Mouse (Mus musculus) c-Kit-positive CD71-positive TER-119-positive erythroid progenitor cells, embryonic 14.5 days (primary cell): ENCODE data around the gene Txlna.

Experiments
- DNase-seq: peaks from one replicate; pipeline ENCODE4 v3.0.0-alpha.2; 2013; ENCODE audit warnings: low spot score

Txlna gene

DNA sequence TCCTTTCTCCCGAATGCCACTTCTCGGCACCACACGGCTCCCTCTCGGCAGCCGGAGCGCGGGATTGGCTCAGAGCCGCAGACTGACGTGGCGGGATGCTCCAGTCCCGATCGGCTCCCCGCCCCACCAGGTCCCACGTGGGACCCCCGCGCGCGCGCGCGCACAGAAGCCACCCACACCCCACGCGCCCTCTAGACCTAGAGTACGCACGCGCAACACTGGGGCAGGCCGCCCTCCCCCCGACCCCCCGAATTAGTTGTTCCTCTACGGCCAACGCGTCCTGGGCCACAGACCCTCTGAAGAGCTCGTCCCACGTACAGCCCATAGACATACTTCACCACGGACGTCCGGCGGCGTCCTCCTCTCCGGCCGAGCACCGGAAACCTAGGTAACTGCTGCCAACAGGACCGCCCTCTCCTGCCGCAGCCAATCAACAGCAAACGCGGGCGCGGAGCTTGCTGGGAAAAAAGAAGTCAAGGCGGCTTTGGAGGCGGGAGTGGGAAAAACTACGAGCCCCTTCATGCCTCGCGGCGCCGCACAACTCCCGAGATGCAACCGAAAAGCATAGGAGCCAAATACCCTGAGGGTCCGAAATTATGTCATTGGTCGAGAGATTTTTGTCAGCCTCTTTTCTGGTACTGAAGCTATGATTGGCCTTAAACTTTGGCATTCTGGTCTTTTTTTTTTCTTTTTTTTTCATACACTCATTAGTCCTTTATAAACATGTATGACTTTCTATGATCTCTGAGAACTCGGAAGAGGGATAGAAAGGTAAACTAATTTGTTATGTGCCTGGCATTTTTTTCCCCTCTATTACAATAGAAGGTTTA is at the start of gene Txlna:
Gene Txlna, minus strand, starts transcription at position 428 of the 830 bp plus-strand sequence.
- peak; percentile 96 for DNase-seq

DNA sequence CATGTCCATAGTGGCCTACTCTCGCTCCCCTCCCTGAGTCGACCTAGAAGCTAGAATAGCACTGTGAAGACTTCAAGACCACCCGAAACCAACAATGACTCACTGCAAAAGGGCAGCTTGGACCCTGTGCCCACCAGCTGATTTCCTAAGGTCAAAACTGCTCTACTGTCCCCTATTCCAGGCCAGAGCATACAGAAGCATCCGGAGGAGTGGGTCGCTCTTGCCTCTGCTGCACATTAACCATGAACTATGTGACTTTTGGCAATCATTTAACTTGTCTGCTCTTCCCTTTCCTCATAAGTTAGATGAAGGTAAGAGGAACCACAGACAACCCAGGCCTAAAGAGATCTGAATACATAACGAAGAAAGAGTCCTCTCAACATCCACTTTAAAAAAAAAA is 43.7 kb upstream of the Txlna start:
- no peak for DNase-seq

DNA sequence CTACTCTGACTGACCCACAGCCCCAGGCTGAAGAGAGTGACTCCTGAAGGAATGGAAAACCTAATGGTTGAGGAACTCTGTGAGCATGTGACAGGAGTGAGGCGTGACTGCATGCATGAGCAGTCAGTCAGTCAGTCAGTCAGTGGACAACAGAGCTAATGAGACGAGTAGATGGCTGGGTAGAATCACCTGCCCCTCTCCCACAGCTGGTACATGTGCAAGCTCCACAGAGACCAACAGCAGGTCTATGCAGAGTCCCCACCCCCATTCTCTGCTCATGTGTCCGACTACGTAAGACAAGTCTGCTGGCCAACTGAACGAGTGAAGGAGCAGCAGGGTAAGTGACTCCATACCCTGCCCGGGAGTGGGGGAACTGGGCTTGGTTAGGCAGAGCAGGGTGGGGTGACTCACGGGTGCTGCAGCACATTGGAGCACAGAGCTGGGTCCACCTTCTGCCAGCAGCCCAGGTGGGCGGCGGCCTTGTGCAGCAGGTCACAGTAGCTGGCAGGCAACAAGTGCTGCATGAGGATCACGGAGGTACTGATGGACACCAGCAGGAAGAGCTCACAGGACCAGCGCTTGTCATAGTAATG is 43.1 kb upstream of the Txlna start:
- DNase-seq = no peak

DNA sequence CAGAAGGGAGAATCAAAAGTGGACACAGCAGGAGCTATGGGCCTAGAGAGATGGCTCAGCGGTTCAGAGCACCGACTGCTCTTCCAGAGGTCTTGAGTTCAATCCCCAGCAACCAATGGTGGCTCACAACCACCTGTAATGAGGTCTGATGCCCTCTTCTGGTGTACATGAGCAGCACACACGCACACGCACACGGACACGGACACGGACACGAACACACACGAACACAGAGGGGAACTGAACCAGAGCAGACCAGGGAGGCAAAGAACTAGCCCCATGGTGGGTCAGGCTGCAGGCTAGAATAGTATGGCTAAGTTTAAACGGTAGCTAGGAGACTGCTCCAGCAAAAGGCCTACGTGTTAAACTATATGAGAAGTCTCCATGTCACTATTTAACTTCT is 41.0 kb upstream of the Txlna start:
- no peak for DNase-seq

DNA sequence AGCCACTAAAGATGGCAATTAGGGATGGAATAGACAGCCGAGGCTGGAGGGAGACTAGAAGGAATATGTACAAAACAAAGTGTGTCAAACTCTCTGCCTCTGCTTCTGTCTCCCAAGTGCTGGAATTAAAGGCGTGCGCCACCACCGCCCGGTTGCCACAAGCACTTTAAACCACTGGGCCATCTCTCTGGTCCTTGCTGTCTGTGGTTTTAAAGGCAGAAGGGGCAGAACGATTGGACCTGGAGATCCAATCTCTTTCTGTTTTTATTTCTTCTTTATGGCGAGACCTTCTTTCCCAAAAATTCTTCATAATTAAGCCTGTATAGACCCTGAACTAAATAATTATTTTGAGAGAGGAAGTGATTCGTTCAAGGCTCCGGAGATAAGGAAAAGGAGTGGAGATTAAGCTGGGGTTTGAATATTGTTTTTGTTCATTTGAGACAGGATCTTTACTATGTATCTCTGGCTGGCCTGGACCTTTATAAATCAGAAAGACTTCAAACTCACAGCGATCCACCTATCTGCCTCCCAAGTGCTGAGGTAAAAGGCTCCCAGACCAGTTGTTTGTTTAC is 32.1 kb upstream of the Txlna start:
- DNase-seq = no peak

DNA sequence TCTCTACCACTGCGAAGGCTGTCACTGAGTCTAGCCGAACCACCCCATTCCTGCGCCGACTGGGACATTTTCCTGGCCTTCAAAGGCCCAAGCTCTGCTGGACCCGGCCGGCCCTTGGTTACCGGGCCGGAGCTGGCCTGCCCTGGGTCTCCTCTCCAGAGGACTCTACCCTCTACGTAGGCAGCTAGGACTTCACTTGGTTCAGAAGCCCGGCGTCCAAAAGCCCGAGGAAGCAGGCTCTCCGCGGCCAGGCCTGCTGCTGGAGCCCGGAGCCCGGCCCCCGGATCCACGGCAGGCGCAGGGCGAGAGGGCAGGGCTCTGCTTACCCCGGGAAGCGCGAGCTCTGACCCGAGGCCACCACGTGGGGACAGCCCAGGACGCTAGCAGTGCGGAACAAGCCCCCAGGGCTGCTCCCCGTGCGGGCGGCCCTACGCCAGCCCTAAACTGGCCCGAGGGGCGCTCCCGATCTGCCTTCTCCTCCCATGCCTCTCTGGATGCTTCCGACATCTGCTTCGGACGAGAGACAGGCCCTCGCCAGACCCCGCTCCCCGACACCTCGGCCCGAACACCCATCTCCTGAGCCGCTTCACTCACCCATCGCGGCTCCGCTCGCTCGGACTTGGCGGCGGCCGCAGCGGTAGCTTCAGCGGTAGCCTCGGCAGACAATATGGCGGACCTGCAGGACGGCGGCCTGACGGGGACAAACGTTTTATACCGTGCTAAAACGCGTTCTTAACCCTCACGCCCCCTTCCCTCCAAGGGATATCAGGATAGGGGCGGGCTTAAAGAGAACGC is 31.4 kb upstream of the Txlna start, which contains the start of gene Kpna6:
Gene Kpna6, minus strand, starts transcription at position 685 of the 795 bp plus-strand sequence.
- peak; percentile 82 for DNase-seq

DNA sequence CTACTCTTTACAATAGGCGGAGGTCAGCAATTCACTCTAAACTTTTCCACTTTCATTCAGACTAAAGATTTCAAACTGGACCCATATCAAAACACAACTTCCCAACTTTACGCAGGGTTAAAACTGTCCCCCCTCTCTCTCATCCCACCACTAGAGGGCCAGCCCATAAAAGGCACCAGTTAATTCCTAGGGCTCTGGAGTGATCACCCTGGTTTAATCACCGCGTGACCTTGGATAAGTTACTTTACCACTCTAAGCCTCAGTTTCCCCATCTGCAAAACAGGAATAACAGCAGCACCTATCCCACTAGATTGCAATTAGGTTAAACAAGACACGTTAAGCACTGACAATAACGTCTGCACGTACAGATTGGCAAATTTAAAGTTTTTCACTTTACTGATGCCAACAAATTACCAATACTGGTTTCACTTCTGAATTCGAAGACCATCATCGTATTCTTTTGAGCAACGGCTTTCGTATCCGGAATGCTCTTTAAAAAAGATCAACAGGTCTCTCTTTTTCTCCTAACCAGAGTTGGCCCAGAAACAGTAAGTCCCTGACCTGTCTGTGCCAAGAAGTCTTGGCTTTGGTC is 30.7 kb upstream of the Txlna start:
- peak; percentile 72 for DNase-seq

DNA sequence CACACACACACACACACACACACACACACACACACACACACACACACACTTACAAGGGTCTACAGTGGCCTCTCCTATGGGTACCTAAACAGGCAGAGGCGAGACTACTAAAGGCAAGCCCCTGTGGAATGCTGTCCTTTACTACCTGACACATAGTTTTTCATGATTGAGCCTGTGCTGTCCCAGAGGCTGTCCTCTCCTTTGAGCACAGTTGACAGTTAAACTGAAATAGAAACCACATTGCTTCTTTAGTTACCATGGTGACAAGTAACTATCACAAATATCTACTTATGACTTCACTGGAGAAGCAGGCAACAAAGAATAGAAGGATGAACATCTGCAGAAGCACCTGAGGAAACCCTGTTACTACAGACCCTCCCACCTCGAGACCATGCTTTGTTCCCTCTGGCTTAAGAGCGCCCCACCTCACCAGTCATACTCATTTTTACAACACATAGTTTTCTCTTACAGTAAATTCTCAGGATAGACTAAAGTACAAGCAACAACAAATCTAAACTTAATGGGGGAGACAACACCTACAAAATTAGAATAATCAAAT is 21.5 kb upstream of the Txlna start:
- DNase-seq = no peak

DNA sequence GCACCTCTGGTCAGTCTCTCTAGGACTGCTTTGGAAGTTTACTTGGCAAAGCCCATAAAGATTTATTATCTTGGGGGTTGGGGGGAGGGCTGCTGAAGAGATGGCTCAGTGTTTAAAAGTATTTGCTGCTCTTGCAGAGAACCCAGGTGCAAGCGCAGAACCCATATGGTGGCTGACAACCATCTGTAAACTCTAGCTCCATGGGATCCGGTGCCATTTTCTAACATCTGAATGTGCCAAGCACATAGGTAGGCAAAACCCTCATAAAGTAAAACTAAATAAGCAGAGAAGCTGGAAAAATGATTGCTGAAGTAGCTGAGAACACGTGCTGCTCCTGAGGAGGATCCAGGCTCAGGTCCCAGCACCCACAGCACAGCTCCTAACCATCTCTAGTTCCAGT is 20.7 kb upstream of the Txlna start:
- DNase-seq = no peak

DNA sequence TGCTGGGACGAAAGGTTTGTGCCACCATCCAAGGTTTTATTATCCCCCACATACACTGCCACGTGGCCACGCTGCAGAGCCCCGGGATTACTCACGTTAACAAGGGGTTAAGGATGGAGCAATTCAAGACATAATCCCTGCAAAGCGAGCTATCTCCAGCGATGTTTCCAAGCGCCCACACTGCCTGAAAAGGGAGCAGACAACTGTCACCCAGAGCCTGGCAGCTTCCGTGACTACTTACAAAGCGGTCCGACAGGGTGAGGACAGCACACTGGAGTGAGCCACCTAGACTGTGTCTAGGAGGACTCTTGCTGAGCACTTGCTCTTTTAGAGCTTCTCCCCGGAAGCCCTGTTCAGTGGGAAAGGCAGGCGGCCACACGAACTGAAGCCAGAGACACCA is 13.9 kb upstream of the Txlna start:
- no peak for DNase-seq

DNA sequence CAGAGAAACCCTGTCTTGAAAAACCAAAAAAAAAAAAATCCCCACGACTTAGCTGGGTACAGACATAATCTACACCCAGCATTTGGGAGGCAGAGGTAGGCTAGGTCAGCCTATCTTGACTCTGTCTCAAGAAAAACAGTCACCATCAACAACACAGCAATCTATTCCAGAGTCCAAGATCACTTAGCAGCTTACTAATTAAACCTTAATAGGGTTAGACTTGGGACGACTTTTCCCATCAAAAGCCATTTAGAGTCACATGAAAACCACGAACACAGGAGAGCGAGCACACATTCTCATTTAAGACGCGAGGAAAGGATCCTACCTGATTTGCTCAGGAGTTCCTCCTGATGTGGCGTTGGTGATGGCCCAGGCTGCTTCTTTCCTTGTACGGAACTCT is 9.5 kb upstream of the Txlna start:
- DNase-seq = no peak

DNA sequence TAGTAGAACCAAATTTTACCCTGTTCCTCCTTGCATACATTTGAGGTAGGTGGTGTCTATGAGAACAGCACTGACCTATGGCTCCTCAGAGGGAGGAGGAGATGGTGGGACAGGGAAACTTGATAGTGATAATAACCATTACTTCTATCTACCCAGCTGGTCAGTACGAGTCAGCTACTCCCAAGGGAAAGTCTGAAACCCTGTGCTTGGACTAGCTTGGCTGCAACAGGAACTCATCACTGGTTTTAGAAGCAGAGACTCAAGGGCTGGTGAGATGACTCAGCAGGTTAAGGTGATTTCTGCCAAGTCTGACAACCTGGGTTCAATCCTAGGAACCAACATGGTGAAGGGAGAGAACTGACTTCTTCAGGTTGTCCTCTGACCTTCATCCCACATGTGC is 7.8 kb upstream of the Txlna start:
- DNase-seq = no peak

DNA sequence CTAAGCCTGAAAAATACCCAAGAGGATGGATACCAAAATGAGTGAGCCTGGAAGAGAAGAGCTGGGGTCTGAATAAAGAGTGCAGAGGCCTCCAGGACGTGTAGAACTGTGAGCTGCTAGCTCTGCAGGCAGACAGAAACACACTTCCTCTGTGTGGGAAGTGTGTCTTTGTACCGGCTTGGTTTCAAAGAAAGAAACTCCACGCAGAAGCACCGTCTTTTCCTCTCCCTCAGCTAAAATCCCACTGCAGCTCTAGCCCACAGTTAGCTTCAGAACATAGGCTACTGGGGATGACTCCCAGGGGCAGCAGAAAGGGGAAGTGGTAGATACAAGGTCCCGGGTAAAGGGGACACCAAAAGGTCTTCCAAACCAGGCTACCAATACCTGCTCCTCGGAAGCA is 4.3 kb upstream of the Txlna start:
- DNase-seq = no peak

DNA sequence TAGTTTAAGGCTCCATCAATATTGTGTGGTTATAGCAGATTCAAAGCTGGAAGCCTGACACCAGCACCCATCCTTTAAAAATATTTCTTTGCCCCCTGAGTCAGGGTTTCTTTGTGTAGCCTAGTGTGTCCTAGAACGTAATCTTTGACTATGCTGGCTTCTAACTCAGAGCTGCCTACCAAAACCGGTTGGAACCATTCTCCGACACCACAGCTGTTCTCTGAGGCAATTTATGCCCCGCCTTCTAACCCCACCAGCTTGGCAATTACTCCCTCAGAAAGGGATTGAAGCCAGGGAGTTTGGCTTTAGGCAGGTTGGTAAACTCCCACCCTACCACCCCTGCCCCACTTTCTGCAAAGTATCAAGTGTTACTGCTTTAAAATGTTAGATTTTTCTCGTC is 891 bp upstream of the Txlna start:
- DNase-seq = no peak

DNA sequence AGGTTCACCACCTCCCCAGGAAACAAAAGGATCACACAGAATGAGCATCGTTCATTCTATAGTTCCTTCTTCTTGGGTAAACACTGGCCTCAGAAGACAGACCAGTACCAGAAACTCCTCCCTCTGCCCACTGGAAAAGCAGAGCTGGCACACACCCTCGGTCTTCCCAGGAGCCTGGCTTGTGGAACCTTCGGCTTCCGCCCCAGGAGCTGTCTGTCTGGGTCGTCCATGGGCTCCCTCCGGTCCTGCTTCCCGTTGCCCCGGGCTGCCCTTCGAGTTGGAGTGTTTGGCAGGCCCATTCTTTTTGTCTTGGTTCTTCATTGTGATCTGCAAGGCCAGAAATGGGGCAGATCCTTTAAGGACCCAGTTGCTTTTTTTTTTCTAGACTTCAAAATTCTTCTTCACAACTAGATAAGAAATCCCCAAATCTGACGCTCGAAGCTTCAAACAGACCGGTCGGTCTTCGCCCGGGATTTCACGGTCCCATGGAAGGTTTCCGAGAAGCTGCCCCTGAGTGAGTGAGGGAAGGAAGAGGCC is 696 bp downstream of the Txlna start:
- no peak for DNase-seq

DNA sequence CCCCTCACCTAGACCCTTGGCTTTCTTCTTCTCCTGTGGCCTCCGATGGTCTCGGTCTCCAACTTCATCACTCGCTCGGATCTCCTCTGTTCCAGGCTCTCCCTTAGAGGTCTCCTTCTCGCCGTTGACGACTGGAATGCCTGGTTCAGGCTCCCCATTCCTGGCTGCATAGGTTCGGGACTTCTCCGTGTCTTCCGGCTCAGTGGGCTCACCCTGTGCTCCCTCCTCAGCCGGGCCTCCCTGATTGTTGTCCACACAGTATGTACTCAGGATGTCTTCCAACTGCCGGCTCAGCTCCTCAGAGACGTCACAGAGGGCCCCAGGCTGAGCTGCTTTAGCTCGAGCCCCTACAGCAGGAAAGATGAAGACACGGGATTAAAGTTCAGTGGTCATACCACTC is 1.6 kb downstream of the Txlna start:
- DNase-seq = no peak

DNA sequence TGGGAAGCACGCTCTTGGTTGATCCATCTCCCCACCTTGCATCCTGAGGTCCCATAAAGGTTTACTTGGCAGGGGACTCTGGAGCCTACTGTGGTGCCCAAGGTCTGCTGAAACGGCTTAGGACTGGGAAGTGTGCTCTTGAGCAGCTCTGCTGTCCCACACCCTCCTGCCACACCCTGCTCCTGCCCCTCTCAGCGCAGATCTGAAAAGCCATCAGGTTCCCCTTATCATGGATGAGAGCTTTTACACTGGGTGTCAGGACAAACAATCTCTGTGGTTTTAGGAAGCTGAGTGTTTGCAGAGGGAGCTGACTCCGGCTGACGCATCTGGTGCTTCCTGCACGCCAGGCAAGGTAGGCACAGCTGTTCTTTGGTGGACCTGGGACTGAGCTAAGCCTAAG is 7.0 kb downstream of the Txlna start:
- no peak for DNase-seq

DNA sequence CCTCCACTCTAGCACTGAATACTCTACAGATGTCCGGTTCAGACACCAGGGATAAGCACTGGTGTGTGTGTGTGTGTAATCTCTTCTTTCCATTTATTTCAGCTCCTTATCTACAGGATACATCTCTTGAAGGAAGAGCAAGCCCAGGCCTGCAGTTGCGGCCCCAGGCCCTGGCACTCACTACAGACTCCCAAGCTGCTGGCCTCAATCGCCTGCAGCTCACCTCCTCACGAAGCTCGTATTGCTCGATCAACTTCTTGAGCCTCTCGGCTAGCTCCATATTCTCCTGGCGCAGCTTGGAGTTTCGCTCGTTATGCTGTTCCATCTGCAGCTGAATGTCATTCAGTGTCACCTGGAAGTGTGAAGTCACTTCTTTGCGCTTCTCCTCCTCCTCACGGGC is 9.0 kb downstream of the Txlna start:
- DNase-seq = no peak

DNA sequence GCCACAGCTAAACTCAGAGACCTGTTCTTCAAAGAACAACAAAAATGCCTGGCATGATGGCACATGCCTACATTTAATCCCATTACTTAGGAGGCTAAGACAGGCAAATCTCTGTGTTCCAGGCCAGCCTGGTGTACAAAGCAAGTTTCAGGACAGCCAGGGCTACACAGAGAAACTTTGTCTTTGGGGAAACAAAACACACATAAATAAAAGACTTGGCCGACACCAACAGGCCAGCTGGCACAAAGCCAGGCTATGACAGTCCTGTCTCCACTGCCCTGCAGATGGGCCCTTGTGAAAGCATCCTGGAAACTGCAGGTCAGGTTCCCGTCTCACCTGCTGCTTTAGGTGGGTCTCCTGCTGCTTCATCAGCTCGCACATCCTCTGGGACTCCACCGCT is 9.9 kb downstream of the Txlna start:
- no peak for DNase-seq

DNA sequence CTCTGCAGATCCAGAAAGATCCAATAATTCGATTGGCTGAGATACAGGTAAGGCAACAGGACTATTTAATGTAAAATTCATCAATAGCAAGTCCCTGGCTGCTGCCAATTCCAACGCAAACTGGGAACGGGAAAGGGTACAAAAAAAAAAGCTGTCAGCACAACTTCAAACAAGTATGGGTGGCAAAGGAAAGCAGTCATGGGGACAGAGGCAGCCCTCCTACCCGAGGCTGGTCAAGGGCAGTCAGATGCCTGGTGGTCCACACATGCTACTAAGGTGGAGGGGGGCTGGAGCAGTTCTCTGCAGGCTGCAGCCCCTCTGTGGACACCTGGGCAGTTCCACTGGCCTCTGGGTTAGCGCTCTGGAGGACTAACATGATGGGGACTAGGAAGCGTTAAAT is 14.8 kb downstream of the Txlna start:
- DNase-seq = no peak

DNA sequence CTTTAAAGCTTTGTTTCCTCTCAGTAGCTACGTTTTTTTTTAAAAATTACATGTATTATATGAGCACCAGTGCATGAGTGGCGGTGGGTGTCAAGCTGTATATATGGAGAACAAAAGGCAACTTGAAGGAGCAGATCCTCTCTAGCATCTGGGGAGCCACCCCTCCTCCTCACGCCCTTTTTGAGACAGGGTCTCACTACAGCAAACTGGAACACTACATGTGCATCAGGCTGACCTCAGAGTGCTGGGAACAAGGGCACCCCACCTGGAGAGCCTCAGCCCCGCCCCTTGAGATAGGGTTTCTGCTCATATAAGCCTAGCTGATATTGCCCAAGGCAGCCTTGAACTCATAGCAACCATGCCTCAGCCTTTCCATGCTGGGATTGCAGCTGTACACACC is 15.4 kb downstream of the Txlna start:
- no peak for DNase-seq

DNA sequence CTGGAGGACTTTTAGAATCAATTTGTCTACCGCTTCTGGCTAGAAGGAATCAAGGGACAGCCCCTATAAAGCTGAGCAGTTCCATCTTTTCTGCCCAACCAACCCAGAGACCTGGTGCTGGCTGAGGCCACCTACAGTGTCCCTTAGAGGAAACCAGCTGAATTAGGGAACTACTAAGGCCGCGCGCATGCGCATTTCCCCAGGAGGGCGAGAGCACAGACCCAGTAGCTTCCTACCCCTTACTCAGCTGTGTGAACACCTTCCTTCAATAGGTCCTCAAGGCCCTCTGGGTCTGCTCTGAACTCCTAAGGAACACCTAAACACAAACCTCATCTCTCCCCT is 15.9 kb downstream of the Txlna start:
- DNase-seq = no peak
